Mouse (Mus musculus): Measurements from ENCODE around the gene Aco2.
"Not testable (repeated sequence)": the region's sequence is repeated elsewhere in the genome, so short reads cannot be mapped to it uniquely, and the experiment has no call there.

The Aco2 gene

GRCm38 (mm10) chr15:81879531-81880401, 7.7 kb downstream of the Aco2 start:
- no peak for DNase-seq (ENCODE audit: low read depth, low spot score)

- DNase-seq (ENCODE audit: low read depth, low spot score) = no peak
Measured at GRCm38 (mm10) chr15:81882348-81882747, 10.2 kb downstream of the Aco2 start.

- DNase-seq (ENCODE audit: low read depth, low spot score) = no peak
Measured at GRCm38 (mm10) chr15:81885418-81885934, 13.4 kb downstream of the Aco2 start.

GRCm38 (mm10) chr15:81886795-81887550, 14.9 kb downstream of the Aco2 start:
- no peak for DNase-seq (ENCODE audit: low read depth, low spot score)

GRCm38 (mm10) chr15:81889175-81889574, 17.1 kb downstream of the Aco2 start:
- DNase-seq (ENCODE audit: low read depth, low spot score) = no peak

- DNase-seq (ENCODE audit: low read depth, low spot score) = no peak
Measured at GRCm38 (mm10) chr15:81891140-81891802, 19.2 kb downstream of the Aco2 start.

- DNase-seq (ENCODE audit: low read depth, low spot score) = peak; percentile 86
Measured at GRCm38 (mm10) chr15:81891822-81892580, 19.9 kb downstream of the Aco2 start.

- no peak for DNase-seq (ENCODE audit: low read depth, low spot score)
Measured at GRCm38 (mm10) chr15:81894002-81894401, 21.9 kb downstream of the Aco2 start.

GRCm38 (mm10) chr15:81896407-81896806, 24.3 kb downstream of the Aco2 start:
- no peak for DNase-seq (ENCODE audit: low read depth, low spot score)

GRCm38 (mm10) chr15:81897607-81898285, 25.6 kb downstream of the Aco2 start:
- DNase-seq (ENCODE audit: low read depth, low spot score) = no peak

- no peak for DNase-seq (ENCODE audit: low read depth, low spot score)
Measured at GRCm38 (mm10) chr15:81898751-81899150, 26.6 kb downstream of the Aco2 start.

GRCm38 (mm10) chr15:81904939-81905338, 32.8 kb downstream of the Aco2 start:
- peak; percentile 56 for DNase-seq (ENCODE audit: low read depth, low spot score)

- DNase-seq (ENCODE audit: low read depth, low spot score) = no peak
Measured at GRCm38 (mm10) chr15:81907953-81908352, 35.8 kb downstream of the Aco2 start.

GRCm38 (mm10) chr15:81908767-81909166, 36.7 kb downstream of the Aco2 start:
- not testable (repeated sequence) for DNase-seq (ENCODE audit: low read depth, low spot score)

- no peak for DNase-seq (ENCODE audit: low read depth, low spot score)
Measured at GRCm38 (mm10) chr15:81912498-81912897, 40.4 kb downstream of the Aco2 start.

- no peak for DNase-seq (ENCODE audit: low read depth, low spot score)
Measured at GRCm38 (mm10) chr15:81914668-81915067, 42.6 kb downstream of the Aco2 start.

GRCm38 (mm10) chr15:81915663-81916062, 43.6 kb downstream of the Aco2 start:
- DNase-seq (ENCODE audit: low read depth, low spot score) = no peak

GRCm38 (mm10) chr15:81917201-81917600, 45.1 kb downstream of the Aco2 start:
- DNase-seq (ENCODE audit: low read depth, low spot score) = no peak

- DNase-seq (ENCODE audit: low read depth, low spot score) = peak; percentile 47
Measured at GRCm38 (mm10) chr15:81917621-81918463, 45.7 kb downstream of the Aco2 start.

GRCm38 (mm10) chr15:81919062-81919461, 47.0 kb downstream of the Aco2 start:
- no peak for DNase-seq (ENCODE audit: low read depth, low spot score)

Measured in c-Kit-negative CD71-positive TER-119-positive erythroid progenitor cells, embryonic 14.5 days (primary cell).